Mouse (Mus musculus): ENCODE measurements at regions not wholly inside any gene's neighbourhood (a gene's known extent, or its start where the extent isn't known, plus 50 kb on each side); places are given as distances from the start of the nearest gene placed in this dataset.

DNA sequence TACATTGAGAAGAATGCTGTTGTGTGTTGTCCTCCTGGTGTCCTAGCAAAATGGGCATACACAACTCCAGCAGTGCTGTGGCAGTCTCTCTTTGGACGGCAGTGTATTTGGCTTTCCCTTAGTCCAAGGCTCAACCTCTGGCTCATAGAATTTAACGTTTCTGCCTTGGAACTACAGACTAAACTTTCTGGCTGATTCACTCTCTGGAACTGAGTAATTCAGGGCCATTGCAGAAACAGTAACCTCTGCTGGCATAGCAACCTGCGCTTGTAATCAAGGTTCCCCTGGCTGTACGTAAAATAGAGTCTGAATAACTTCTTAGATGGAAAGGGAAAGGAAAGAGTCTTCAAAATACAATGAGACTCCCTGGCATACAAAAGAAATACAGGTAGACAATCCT lies 545.7 kb downstream of the Gsdmc2 start:
- WGBS = 73% methylated on average over 4 of the region's 4 CpGs
- H3K9ac ChIP-seq = no peak overlapping the region
- no peaks in the 10 kb centered on the region for H3K4me1 ChIP-seq
- H3K27me3 ChIP-seq = no peaks in the 10 kb centered on the region
- no peak overlapping the region for H3K27ac ChIP-seq
- no peaks in the 10 kb centered on the region for H3K36me3 ChIP-seq
- H3K4me3 ChIP-seq = no peak overlapping the region
- no peak for ATAC-seq (ENCODE audit: low FRiP score, low read depth)
- no peak overlapping the region for H3K4me2 ChIP-seq (replicated peaks)
- H3K9me3 ChIP-seq = no peaks in the 10 kb centered on the region

DNA sequence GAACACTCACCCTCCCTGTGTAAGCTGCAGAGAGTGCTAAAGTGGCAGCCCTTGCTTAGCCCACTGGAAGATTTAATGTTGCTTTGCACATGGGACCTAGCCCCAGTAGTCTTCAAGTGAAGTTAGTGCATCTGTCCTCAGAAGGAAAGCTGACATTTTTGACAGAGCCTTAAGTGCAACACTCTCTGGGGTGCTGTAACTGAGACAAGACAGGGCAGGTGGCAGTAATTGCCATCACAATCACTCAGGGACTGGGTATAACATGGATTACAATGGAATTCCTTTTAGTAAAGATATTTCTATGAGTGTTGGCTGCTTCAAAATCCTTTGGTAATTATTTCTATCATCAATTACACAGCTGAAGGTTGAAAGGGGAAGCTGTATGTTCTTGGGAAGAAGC lies 556.4 kb downstream of the Gsdmc2 start:
- Histone ChIP-seq H3K36me3 (no peaks in the 10 kb centered on the region), H3K4me3 (no peak overlapping the region), H3K27me3 (no peaks in the 10 kb centered on the region), H3K4me1 (no peaks in the 10 kb centered on the region), H3K9ac (no peak overlapping the region), H3K4me2 (replicated peaks) (no peak overlapping the region), H3K27ac (no peak overlapping the region), H3K9me3 (no peaks in the 10 kb centered on the region)
- peak; percentile 69; the same call in 1 of the 2 replicates for ATAC-seq (ENCODE audit: low FRiP score, low read depth)

DNA sequence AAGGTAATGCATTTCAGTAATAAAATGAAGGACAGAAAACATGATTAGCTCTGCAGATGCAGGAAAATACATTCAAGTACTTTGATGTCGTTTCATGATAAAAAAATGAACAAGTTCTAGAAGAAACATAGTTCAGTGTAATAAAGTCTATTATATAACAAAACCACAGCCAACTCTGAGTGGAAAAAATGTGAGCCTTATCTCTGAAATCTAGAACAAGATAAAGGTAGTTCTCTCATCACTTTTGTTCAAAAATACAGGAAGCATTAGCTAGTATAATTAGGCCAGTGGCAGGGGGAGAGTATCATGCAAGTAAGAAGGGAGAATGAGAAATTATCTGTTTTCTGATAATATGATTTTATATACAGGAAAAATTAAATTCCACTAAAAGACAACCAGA lies 559.0 kb downstream of the Gsdmc2 start:
- no peak overlapping the region for H3K9ac ChIP-seq
- WGBS = 80% methylated on average over 1 of the region's 1 CpGs
- no peaks in the 10 kb centered on the region for H3K36me3 ChIP-seq
- H3K27me3 ChIP-seq = no peaks in the 10 kb centered on the region
- H3K9me3 ChIP-seq = no peaks in the 10 kb centered on the region
- H3K27ac ChIP-seq = no peak overlapping the region
- H3K4me1 ChIP-seq = no peaks in the 10 kb centered on the region
- H3K4me2 ChIP-seq (replicated peaks) = no peak overlapping the region
- no peak for ATAC-seq (ENCODE audit: low FRiP score, low read depth)
- no peak overlapping the region for H3K4me3 ChIP-seq

DNA sequence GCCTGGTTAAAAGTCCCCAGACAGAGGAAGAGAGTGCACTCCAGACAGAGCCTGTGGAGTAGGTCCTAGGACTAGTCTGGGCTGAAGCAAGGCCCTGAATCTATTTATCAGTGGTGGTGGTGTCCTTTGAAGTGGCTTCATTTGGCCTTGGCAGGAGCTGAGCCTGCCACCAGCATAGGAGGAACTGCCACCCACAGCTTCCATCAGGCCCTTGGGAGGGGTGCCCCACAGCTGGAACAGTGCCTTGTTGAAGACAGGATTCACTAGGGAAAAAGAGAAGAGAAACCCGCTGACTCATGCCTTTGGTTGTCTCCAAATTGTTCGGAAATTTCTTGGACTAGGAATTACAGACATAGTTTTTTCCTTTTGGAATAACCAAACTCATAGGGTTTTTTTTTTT lies 574.6 kb downstream of the Gsdmc2 start:
- H3K4me1 ChIP-seq = no peaks in the 10 kb centered on the region
- no peak overlapping the region for H3K27ac ChIP-seq
- no peak for ATAC-seq (ENCODE audit: low FRiP score, low read depth)
- no peaks in the 10 kb centered on the region for H3K36me3 ChIP-seq
- no peaks in the 10 kb centered on the region for H3K27me3 ChIP-seq
- WGBS = 87% methylated on average over 2 of the region's 2 CpGs
- no peak overlapping the region for H3K9ac ChIP-seq
- no peaks in the 10 kb centered on the region for H3K9me3 ChIP-seq
- no peak overlapping the region for H3K4me3 ChIP-seq
- H3K4me2 ChIP-seq (replicated peaks) = no peak overlapping the region

DNA sequence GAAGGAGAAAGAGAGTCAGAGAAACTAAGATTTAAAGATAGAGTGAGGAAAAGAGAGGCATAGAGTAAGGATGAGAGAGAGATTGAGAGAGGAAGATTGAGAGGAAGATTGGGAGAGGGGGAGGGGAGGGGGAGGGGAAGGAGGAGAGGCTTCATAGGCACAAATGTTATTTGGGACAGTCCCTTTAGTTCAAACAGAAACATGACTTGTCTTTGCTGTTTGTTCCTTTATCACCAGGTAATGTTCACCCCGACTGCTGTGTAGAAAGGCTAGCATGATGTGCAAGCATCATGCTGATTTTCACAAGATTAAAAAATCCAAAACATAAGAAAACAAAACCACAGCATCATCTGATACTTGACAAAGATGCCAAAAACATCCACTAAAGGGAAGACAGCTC lies 579.1 kb downstream of the Gsdmc2 start:
- no peak for ATAC-seq (ENCODE audit: low FRiP score, low read depth)
- Histone ChIP-seq H3K27ac (no peak overlapping the region), H3K4me1 (no peaks in the 10 kb centered on the region), H3K9me3 (no peaks in the 10 kb centered on the region), H3K36me3 (no peaks in the 10 kb centered on the region), H3K9ac (no peak overlapping the region), H3K4me3 (no peak overlapping the region), H3K4me2 (replicated peaks) (no peak overlapping the region), H3K27me3 (no peaks in the 10 kb centered on the region)
- WGBS = 93% methylated on average over 1 of the region's 1 CpGs

DNA sequence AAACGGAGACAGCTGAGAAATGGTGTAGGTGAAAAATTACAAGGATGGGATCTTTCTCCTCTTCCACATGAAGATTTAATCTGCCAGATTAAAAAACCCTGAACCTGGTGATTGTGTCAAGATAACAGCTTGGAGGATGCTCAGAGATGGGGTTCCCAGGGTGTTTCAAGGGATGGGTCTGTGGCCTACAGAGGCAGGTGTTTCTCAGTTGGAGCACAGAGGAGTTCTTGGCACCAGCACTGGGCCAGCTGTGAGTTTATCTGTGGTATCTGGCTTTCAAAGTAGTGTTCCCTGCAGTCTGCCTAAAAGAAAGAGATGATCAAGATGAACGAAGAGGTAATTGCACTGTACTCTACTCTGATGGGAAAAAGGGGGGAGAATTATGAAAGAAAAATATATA lies 589.2 kb downstream of the Gsdmc2 start:
- Histone ChIP-seq H3K4me1 (no peaks in the 10 kb centered on the region), H3K27ac (no peak overlapping the region), H3K27me3 (no peaks in the 10 kb centered on the region), H3K4me3 (no peak overlapping the region), H3K36me3 (no peaks in the 10 kb centered on the region), H3K9me3 (no peaks in the 10 kb centered on the region), H3K9ac (no peak overlapping the region), H3K4me2 (replicated peaks) (no peak overlapping the region)
- 64% methylated on average over 2 of the region's 2 CpGs for WGBS
- no peak for ATAC-seq (ENCODE audit: low FRiP score, low read depth)

DNA sequence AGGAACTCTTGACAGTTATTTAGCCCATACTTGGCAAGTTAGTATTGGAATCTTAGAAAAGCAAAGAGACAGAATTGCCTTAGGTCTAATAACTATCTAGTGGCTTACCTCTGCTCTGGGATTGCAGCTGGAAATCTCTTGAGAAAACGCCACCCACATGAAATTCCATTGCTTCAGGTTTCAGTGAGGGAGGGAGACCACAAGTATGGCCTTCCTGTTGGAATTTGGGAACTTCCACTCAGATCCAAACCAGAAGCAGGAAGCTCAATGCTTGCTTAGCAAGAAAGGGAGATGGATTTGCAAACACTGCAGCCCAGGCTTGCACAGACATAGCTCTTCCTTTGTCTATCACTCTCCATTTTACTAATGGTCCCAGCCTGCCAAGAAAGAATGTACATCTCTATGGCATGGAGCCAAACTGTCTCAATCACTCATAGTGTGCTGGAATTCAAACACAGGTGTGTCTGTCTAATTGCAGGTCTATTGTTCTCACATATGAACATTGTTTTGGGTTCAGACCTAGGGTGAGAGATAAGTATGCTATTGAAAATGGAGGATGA lies 592.1 kb downstream of the Gsdmc2 start:
- 61% methylated on average over 1 of the region's 1 CpGs for WGBS
- H3K4me1 ChIP-seq = no peaks in the 10 kb centered on the region
- H3K27me3 ChIP-seq = no peaks in the 10 kb centered on the region
- H3K9me3 ChIP-seq = no peaks in the 10 kb centered on the region
- no peak overlapping the region for H3K9ac ChIP-seq
- H3K27ac ChIP-seq = no peak overlapping the region
- no peak overlapping the region for H3K4me3 ChIP-seq
- H3K36me3 ChIP-seq = no peaks in the 10 kb centered on the region
- ATAC-seq (ENCODE audit: low FRiP score, low read depth) = no peak
- H3K4me2 ChIP-seq (replicated peaks) = no peak overlapping the region

DNA sequence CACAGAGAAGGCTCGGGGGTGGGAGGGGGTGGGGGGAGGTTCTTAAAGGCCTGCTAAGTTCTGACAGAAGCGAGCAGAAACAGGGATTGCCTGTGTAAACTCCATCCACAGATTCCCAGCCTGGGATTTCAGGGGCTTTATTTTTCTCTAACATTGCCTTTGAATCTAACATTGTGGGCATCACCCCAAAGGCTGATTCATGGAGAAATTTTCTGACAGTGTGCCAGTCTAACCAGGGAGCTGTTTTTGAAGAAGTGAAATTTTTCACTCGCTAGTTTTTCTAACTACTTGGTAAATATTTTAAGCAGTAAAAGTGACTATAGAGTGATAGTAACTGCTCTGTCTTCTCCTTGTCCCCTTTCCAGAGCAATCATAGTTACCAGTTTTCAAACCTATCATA lies 606.4 kb downstream of the Gsdmc2 start:
- no peak overlapping the region for H3K4me3 ChIP-seq
- no peak overlapping the region for H3K4me2 ChIP-seq (replicated peaks)
- H3K27me3 ChIP-seq = no peaks in the 10 kb centered on the region
- 75% methylated on average over 3 of the region's 3 CpGs for WGBS
- ATAC-seq (ENCODE audit: low FRiP score, low read depth) = no peak
- no peak overlapping the region for H3K27ac ChIP-seq
- H3K9ac ChIP-seq = no peak overlapping the region
- no peaks in the 10 kb centered on the region for H3K9me3 ChIP-seq
- H3K36me3 ChIP-seq = no peaks in the 10 kb centered on the region
- H3K4me1 ChIP-seq = no peaks in the 10 kb centered on the region

DNA sequence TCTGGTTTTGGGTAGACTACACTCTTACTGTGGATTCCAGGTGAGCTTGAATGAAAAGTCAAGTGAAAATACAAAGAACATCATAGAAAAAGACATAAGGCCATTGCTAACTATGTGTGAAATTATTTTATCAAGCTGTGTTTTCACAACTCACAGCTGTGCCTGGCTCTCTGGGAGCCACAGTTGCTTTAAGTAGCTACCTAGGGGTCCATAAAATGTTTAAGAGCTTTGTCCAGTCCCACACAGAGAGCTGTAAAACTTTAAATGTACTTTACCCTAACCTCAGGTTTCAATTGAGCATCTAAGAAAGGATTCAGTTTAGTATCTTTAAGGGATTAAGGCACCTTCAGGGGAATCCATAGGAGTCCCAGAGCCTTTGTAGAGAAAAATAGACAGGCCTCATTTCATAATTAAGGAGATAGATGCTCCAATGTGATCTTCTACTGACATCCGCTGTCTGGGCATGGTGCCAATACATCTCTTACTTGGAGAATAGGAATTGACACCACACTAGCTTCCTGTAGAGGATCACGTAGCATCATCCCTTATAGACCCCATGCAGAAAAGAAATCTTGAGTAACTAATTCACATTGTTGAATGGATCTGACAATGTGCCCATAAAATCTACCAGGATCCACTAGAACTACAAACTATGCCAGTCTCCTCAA lies 626.5 kb downstream of the Gsdmc2 start:
- no peaks in the 10 kb centered on the region for H3K36me3 ChIP-seq
- H3K9ac ChIP-seq = no peak overlapping the region
- WGBS = 51% methylated on average over 2 of the region's 2 CpGs
- ATAC-seq (ENCODE audit: low FRiP score, low read depth) = peak; percentile 71; the same call in 1 of the 2 replicates
- no peak overlapping the region for H3K4me3 ChIP-seq
- H3K27ac ChIP-seq = no peak overlapping the region
- 0 out of 2 replicates have a peak, but pooled peaks cover 7% of the 10 kb centered on the region for H3K4me1 ChIP-seq
- no peaks in the 10 kb centered on the region for H3K9me3 ChIP-seq
- no peak overlapping the region for H3K4me2 ChIP-seq (replicated peaks)
- peaks cover 14% of the 10 kb centered on the region; the same call in 1 of the 2 replicates for H3K27me3 ChIP-seq

DNA sequence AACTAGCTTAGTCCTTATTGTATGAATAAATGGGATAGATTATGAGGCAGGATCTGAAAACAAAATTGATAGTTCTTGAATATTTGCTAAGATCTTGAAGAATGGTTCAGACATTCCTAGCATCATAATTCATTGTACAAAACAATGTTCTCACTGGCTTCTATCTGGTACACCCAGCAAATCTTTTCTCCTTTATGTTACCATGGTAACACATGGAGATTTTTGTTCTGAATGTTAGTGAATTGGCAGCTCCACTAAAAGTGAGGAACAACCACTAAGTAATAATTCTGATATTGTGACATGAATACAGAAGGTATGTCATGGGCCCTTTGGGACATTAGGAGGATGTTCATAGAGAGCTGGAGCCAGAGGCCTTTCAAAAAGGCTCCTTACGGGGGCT lies 639.8 kb downstream of the Gsdmc2 start:
- 97% methylated on average over 1 of the region's 1 CpGs for WGBS
- no peak for ATAC-seq (ENCODE audit: low FRiP score, low read depth)
- Histone ChIP-seq H3K4me1 (no peaks in the 10 kb centered on the region), H3K27me3 (no peaks in the 10 kb centered on the region), H3K36me3 (no peaks in the 10 kb centered on the region), H3K4me3 (no peak overlapping the region), H3K4me2 (replicated peaks) (no peak overlapping the region), H3K27ac (no peak overlapping the region), H3K9me3 (no peaks in the 10 kb centered on the region), H3K9ac (no peak overlapping the region)

DNA sequence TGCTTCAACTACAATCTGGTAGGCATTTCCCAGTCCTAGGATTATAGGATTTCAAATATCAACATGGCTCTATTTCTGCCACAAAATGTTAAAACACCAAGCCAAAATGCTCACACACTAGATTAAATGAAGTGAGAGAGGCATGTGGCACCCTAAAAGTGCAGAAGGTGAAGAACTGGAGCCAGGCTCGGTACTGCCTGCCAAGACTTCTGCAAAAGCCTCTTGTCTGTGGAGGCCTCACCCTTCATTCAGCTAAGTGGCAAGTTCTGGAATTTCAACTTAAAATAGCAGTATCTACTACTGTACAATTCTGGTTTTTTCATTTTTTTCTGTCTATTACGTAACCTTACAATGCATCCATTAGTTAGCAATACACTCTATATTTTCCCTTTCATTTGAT lies 649.9 kb downstream of the Gsdmc2 start:
- 69% methylated on average over 2 of the region's 2 CpGs for WGBS
- no peaks in the 10 kb centered on the region for H3K27me3 ChIP-seq
- no peak overlapping the region for H3K4me3 ChIP-seq
- H3K9ac ChIP-seq = no peak overlapping the region
- no peak for ATAC-seq (ENCODE audit: low FRiP score, low read depth)
- peaks cover 26% of the 10 kb centered on the region for H3K4me1 ChIP-seq
- no peak overlapping the region for H3K4me2 ChIP-seq (replicated peaks)
- no peaks in the 10 kb centered on the region for H3K36me3 ChIP-seq
- no peak overlapping the region for H3K27ac ChIP-seq
- no peaks in the 10 kb centered on the region for H3K9me3 ChIP-seq

DNA sequence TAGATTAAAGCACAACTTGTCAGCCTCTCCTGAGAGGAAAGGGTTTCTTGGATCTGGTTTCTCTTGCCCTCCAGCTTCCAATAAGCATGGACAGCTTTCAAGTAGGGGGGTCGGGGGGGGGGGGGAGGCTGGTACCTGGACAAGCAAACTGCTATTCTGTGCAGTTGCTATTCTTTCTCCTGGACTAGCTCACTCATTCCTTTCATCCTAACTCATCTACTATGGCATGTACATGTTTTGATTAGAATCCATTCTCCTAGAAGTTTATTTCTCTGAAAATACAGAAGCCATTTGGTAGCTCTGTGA lies 650.5 kb downstream of the Gsdmc2 start:
- 0% methylated on average over 1 of the region's 1 CpGs for WGBS
- ATAC-seq (ENCODE audit: low FRiP score, low read depth) = no peak

More for the DNA sequence above, 650.5 kb downstream of the Gsdmc2 start:
- peaks cover 31% of the 10 kb centered on the region for H3K4me1 ChIP-seq
- H3K4me2 ChIP-seq (replicated peaks) = no peak overlapping the region
- H3K27ac ChIP-seq = no peak overlapping the region
- H3K36me3 ChIP-seq = no peaks in the 10 kb centered on the region
- no peaks in the 10 kb centered on the region for H3K9me3 ChIP-seq
- no peaks in the 10 kb centered on the region for H3K27me3 ChIP-seq
- H3K9ac ChIP-seq = no peak overlapping the region
- no peak overlapping the region for H3K4me3 ChIP-seq

Measured in limb, embryonic 13.5 days (tissue).